Mouse (Mus musculus): ENCODE measurements around the gene Crocc. TPM values are rescaled to one million over a fixed set of nuclear protein-coding genes. Genes with fewer than 3 reads are reported as not detected.

Gene Crocc
- total RNA-seq, 2 experiments from 2014 or later: 5.1 to 5.4 TPM

- intact Hi-C loops (cut with DNase I): no loop called here
- DNase-seq (ENCODE audit: low spot score): no peak
Observed at GRCm38 (mm10) chr4:141024992-141025391, 35.4 kb downstream of the Crocc start.

GRCm38 (mm10) chr4:141024052-141024451 is 36.3 kb downstream of the Crocc start:
- intact Hi-C loops (cut with DNase I): no loop called here
- no peak for DNase-seq (ENCODE audit: low spot score)

- intact Hi-C loops (cut with DNase I): no loop called here
- no peak for DNase-seq (ENCODE audit: low spot score)
Observed at GRCm38 (mm10) chr4:141021614-141021929, 38.8 kb downstream of the Crocc start.

GRCm38 (mm10) chr4:141020811-141021613 is 39.3 kb downstream of the Crocc start:
- DNase-seq (ENCODE audit: low spot score): peak; percentile 55
- intact Hi-C loops (cut with DNase I): no loop called here

GRCm38 (mm10) chr4:141020220-141020619 is 40.1 kb downstream of the Crocc start:
- DNase-seq (ENCODE audit: low spot score): no peak
- intact Hi-C loops (cut with DNase I): no loop called here

GRCm38 (mm10) chr4:141017657-141018436 is 42.5 kb downstream of the Crocc start:
- intact Hi-C loops (cut with DNase I): no loop called here
- DNase-seq (ENCODE audit: low spot score): no peak

- DNase-seq (ENCODE audit: low spot score): no peak
Observed at GRCm38 (mm10) chr4:141016311-141016710, 44.0 kb downstream of the Crocc start.

GRCm38 (mm10) chr4:141015356-141015755 is 45.0 kb downstream of the Crocc start:
- no peak for DNase-seq (ENCODE audit: low spot score)
- intact Hi-C loops (cut with DNase I): no loop called here

More at GRCm38 (mm10) chr4:141016311-141016710, 44.0 kb downstream of the Crocc start:
- intact Hi-C loops (cut with DNase I): no loop called here

GRCm38 (mm10) chr4:141014856-141015255 is 45.5 kb downstream of the Crocc start:
- intact Hi-C loops (cut with DNase I): no loop called here
- DNase-seq (ENCODE audit: low spot score): no peak

GRCm38 (mm10) chr4:141014114-141014513 is 46.2 kb downstream of the Crocc start:
- intact Hi-C loops (cut with DNase I): no loop called here
- no peak for DNase-seq (ENCODE audit: low spot score)

- intact Hi-C loops (cut with DNase I): no loop called here
Observed at GRCm38 (mm10) chr4:141012558-141012957, 47.8 kb downstream of the Crocc start.

GRCm38 (mm10) chr4:141011556-141012328 is 48.6 kb downstream of the Crocc start:
- intact Hi-C loops (cut with DNase I): no loop called here
- peak; percentile 54 for DNase-seq (ENCODE audit: low spot score)

More at GRCm38 (mm10) chr4:141012558-141012957, 47.8 kb downstream of the Crocc start:
- DNase-seq (ENCODE audit: low spot score): no peak

GRCm38 (mm10) chr4:141010941-141011429 is 49.4 kb downstream of the Crocc start:
- no peak for DNase-seq (ENCODE audit: low spot score)
- intact Hi-C loops (cut with DNase I): no loop called here

GRCm38 (mm10) chr4:141010526-141010925 is 49.8 kb downstream of the Crocc start:
- intact Hi-C loops (cut with DNase I): no loop called here
- DNase-seq (ENCODE audit: low spot score): no peak

- intact Hi-C loops (cut with DNase I): no loop called here
- no peak for DNase-seq (ENCODE audit: low spot score)
Observed at GRCm38 (mm10) chr4:141010118-141010517, 50.2 kb downstream of the Crocc start, which contains the start of gene Mfap2. Gene Mfap2 (plus strand): TSS chr4:141010418.

GRCm38 (mm10) chr4:141008028-141008427 is 52.3 kb downstream of the Crocc start:
- intact Hi-C loops (cut with DNase I): no loop called here
- peak; percentile 71 for DNase-seq (ENCODE audit: low spot score)

GRCm38 (mm10) chr4:141005983-141006382 is 54.4 kb downstream of the Crocc start:
- intact Hi-C loops (cut with DNase I): no loop called here
- no peak for DNase-seq (ENCODE audit: low spot score)

- intact Hi-C loops (cut with DNase I): no loop called here
- DNase-seq (ENCODE audit: low spot score): no peak
Observed at GRCm38 (mm10) chr4:140996812-140997211, 63.5 kb downstream of the Crocc start.

GRCm38 (mm10) chr4:140995811-140996210 is 64.5 kb downstream of the Crocc start:
- no peak for DNase-seq (ENCODE audit: low spot score)
- intact Hi-C loops (cut with DNase I): no loop called here

- DNase-seq (ENCODE audit: low spot score): no peak
- intact Hi-C loops (cut with DNase I): no loop called here
Observed at GRCm38 (mm10) chr4:140993846-140994245, 66.5 kb downstream of the Crocc start.

Data from heart, postnatal 25 days (tissue).